Mouse (Mus musculus): Measurements from ENCODE around the gene Trim28. TPM values are rescaled to one million over a fixed set of nuclear protein-coding genes. Genes with fewer than 3 reads are reported as not detected.

Gene Trim28
- 210 and 224 TPM in 2 replicates for polyA plus RNA-seq (2014; fragmentation: Nextera tagmentation; extraction: Ambion mirVana)

- H3K4me3 ChIP-seq (ENCODE audit: control insufficient read depth in 1 of 2, insufficient read depth in 1 of 2, low read depth in 1 of 2, low read length in 2 of 2): no peak within 1 kb of the TSS
- H3K9me3 ChIP-seq (ENCODE audit: control insufficient read depth, low read length): no peaks in the 10 kb centered on the region
- no peaks in the 10 kb centered on the region; the same call in 1 of the 2 replicates for H3K36me3 ChIP-seq (ENCODE audit: control insufficient read depth, insufficient read depth, low read length)
- no peaks in the 10 kb centered on the region for H3K4me1 ChIP-seq (ENCODE audit: control insufficient read depth in 2 of 2, insufficient read depth in 2 of 2, low read length in 2 of 2)
- no peak for ATAC-seq (ENCODE audit: insufficient number of reproducible peaks, insufficient read depth, low FRiP score, low read depth)
- H3K27ac ChIP-seq (replicated peaks in 1 of 2; ENCODE audit: control insufficient read depth in 1 of 2, insufficient read depth in 1 of 2, low read depth in 2 of 2, low read length in 2 of 2): no peak within 1 kb of the TSS
- H3K27me3 ChIP-seq (ENCODE audit: control insufficient read depth, insufficient read depth, low read length): no peaks in the 10 kb centered on the region
- no peak within 1 kb of the TSS for H3K9ac ChIP-seq (ENCODE audit: low read length)
- H3K4me2 ChIP-seq (ENCODE audit: low read length): no peak within 1 kb of the TSS
- WGBS: 84% methylated on average over 3 of the region's 3 CpGs
Observed at GRCm38 (mm10) chr7:12998851-12999250, at the start of gene Trim28. Trim28 (plus strand) TSS chr7:12999114.

- H3K4me1 ChIP-seq (ENCODE audit: control insufficient read depth in 2 of 2, insufficient read depth in 2 of 2, low read length in 2 of 2): peaks cover 6 to 8% of the 10 kb centered on the region in 2 experiments
- no peaks in the 10 kb centered on the region for H3K9me3 ChIP-seq (ENCODE audit: control insufficient read depth, low read length)
- H3K4me3 ChIP-seq (ENCODE audit: control insufficient read depth in 1 of 2, insufficient read depth in 1 of 2, low read depth in 1 of 2, low read length in 2 of 2): peak overlapping the region; percentile 48 to 68
- H3K27me3 ChIP-seq (ENCODE audit: control insufficient read depth, insufficient read depth, low read length): no peaks in the 10 kb centered on the region
- peak overlapping the region; percentile 79 to 91 for H3K27ac ChIP-seq (replicated peaks in 1 of 2; ENCODE audit: control insufficient read depth in 1 of 2, insufficient read depth in 1 of 2, low read depth in 2 of 2, low read length in 2 of 2)
- H3K4me2 ChIP-seq (ENCODE audit: low read length): peak overlapping the region; percentile 83
- H3K36me3 ChIP-seq (ENCODE audit: control insufficient read depth, insufficient read depth, low read length): no peaks in the 10 kb centered on the region
- peak overlapping the region; percentile 74 for H3K9ac ChIP-seq (ENCODE audit: low read length)
- ATAC-seq (ENCODE audit: insufficient number of reproducible peaks, insufficient read depth, low FRiP score, low read depth): no peak
- WGBS: 9% methylated on average over 16 of the region's 16 CpGs
Observed at GRCm38 (mm10) chr7:12949872-12950229, 49.1 kb upstream of the Trim28 start.

- peaks cover 6% of the 10 kb centered on the region in 2 experiments for H3K4me1 ChIP-seq (ENCODE audit: control insufficient read depth in 2 of 2, insufficient read depth in 2 of 2, low read length in 2 of 2)
- H3K4me2 ChIP-seq (ENCODE audit: low read length): no peak overlapping the region
- no peak overlapping the region for H3K4me3 ChIP-seq (ENCODE audit: control insufficient read depth in 1 of 2, insufficient read depth in 1 of 2, low read depth in 1 of 2, low read length in 2 of 2)
- H3K27me3 ChIP-seq (ENCODE audit: control insufficient read depth, insufficient read depth, low read length): no peaks in the 10 kb centered on the region
- no peak overlapping the region for H3K27ac ChIP-seq (replicated peaks in 1 of 2; ENCODE audit: control insufficient read depth in 1 of 2, insufficient read depth in 1 of 2, low read depth in 2 of 2, low read length in 2 of 2)
- WGBS: 48% methylated on average over 3 of the region's 3 CpGs
- no peaks in the 10 kb centered on the region for H3K9me3 ChIP-seq (ENCODE audit: control insufficient read depth, low read length)
- no peak for ATAC-seq (ENCODE audit: insufficient number of reproducible peaks, insufficient read depth, low FRiP score, low read depth)
- no peak overlapping the region for H3K9ac ChIP-seq (ENCODE audit: low read length)
- H3K36me3 ChIP-seq (ENCODE audit: control insufficient read depth, insufficient read depth, low read length): no peaks in the 10 kb centered on the region
Observed at GRCm38 (mm10) chr7:12954896-12955295, 44.0 kb upstream of the Trim28 start.

DNA sequence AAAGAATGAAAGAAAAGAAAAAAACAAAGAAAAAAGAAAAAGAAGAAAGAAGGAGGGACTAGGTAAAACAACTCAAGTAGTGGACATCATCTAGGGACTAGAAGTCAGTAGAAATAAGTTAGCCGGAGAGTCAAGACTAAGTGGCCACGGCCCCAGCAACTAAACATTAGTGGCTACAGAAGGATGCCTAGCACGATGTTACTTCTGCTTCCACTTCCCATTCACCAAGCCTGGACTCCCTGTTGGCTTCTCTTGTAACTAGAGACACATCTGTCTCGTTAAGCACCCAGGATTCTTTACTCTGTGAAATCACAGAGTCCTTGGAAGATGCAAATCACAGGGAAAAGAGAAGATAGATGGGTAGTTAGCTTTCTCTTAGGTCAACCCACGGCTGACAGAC is 41.4 kb upstream of the Trim28 start:
- Histone ChIP-seq H3K9ac (ENCODE audit: low read length) (no peak overlapping the region), H3K27me3 (ENCODE audit: control insufficient read depth, insufficient read depth, low read length) (no peaks in the 10 kb centered on the region), H3K4me3 (ENCODE audit: control insufficient read depth in 1 of 2, insufficient read depth in 1 of 2, low read depth in 1 of 2, low read length in 2 of 2) (no peak overlapping the region), H3K36me3 (ENCODE audit: control insufficient read depth, insufficient read depth, low read length) (no peaks in the 10 kb centered on the region), H3K27ac (replicated peaks in 1 of 2; ENCODE audit: control insufficient read depth in 1 of 2, insufficient read depth in 1 of 2, low read depth in 2 of 2, low read length in 2 of 2) (no peak overlapping the region), H3K4me2 (ENCODE audit: low read length) (no peak overlapping the region), H3K4me1 (ENCODE audit: control insufficient read depth in 2 of 2, insufficient read depth in 2 of 2, low read length in 2 of 2) (no peaks in the 10 kb centered on the region), H3K9me3 (ENCODE audit: control insufficient read depth, low read length) (no peaks in the 10 kb centered on the region)
- ATAC-seq (ENCODE audit: insufficient number of reproducible peaks, insufficient read depth, low FRiP score, low read depth): no peak
- WGBS: 70% methylated on average over 5 of the region's 5 CpGs

DNA sequence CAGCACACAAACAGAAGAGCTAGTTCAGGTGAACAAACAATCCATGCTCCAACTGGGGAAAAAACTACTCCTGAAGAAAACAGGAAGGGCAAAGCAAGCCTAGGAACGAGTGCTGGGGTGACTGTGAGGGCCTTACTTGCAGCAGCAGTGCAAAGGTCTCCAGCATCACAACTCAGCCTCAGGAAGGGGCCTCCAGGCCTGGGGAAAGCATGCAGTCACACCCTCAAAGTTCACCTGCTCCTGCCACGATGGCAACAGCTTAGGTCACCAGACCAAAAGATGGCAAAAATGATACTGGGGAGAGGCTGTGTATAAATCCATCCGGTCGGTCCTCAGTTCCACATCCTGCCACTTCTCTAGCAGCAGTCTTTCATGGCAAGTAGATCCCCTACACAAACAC is 40.0 kb upstream of the Trim28 start:
- 81% methylated on average over 4 of the region's 4 CpGs for WGBS

DNA sequence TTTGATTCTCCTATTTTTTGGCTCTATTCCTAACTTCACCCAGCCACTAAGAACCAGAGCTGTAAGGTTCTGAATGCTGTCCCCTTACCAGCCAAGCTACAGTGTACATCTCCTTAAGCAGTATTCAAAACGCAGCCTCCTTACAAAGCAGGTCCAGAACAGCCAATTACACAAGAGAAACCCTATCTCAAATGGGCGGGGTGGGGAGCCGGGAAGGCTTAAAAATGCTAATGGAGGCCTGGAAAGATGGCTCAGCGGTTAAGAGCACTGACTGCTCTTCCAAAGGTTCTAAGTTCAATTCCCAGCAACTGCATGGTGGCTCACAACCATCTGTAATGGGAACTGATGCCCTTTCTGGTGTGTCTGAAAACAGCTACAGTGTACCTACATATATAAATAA is 39.2 kb upstream of the Trim28 start:
- 25% methylated on average over 4 of the region's 4 CpGs for WGBS
- no peak for ATAC-seq (ENCODE audit: insufficient number of reproducible peaks, insufficient read depth, low FRiP score, low read depth)
- no peak overlapping the region for H3K9ac ChIP-seq (ENCODE audit: low read length)

More for the DNA sequence above, 40.0 kb upstream of the Trim28 start:
- Histone ChIP-seq H3K27ac (replicated peaks in 1 of 2; ENCODE audit: control insufficient read depth in 1 of 2, insufficient read depth in 1 of 2, low read depth in 2 of 2, low read length in 2 of 2) (no peak overlapping the region), H3K9ac (ENCODE audit: low read length) (no peak overlapping the region), H3K9me3 (ENCODE audit: control insufficient read depth, low read length) (no peaks in the 10 kb centered on the region), H3K27me3 (ENCODE audit: control insufficient read depth, insufficient read depth, low read length) (no peaks in the 10 kb centered on the region), H3K4me1 (ENCODE audit: control insufficient read depth in 2 of 2, insufficient read depth in 2 of 2, low read length in 2 of 2) (no peaks in the 10 kb centered on the region), H3K36me3 (ENCODE audit: control insufficient read depth, insufficient read depth, low read length) (no peaks in the 10 kb centered on the region), H3K4me2 (ENCODE audit: low read length) (no peak overlapping the region), H3K4me3 (ENCODE audit: control insufficient read depth in 1 of 2, insufficient read depth in 1 of 2, low read depth in 1 of 2, low read length in 2 of 2) (no peak overlapping the region)
- no peak for ATAC-seq (ENCODE audit: insufficient number of reproducible peaks, insufficient read depth, low FRiP score, low read depth)

DNA sequence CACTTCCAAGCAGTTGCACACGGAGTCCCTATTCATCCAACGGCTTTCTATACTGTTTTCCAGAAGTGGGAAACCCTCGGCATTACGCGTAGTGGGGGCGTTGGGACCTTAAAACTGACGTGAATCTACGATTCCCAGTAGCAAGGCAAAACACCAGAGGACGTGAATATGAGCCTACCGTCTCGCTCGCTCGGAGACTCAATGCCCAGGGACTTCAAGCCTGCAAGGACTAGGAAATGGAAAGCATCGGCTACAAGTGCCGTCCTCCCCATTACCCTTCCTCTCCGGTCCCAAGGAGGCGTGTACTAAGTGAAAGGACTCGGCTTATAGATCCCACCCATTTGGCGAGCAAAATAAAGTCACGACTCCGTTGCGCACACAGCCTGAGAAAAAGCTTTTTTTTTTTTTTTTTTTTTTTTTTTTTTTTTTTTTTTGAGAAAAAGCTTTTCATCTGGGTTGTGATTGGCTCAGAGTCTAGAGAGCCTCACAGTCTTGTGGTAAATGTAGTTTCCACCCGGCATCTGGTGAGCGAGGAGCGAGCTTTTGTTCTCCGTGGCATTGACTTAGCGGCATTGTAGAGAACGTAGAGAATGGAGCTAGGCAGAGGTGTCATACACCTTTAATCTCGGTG is 37.3 kb upstream of the Trim28 start:
- ATAC-seq (ENCODE audit: insufficient number of reproducible peaks, insufficient read depth, low FRiP score, low read depth): peak; percentile 27; the same call in 1 of the 2 replicates
- 3% methylated on average over 29 of the region's 29 CpGs for WGBS
- H3K4me3 ChIP-seq (ENCODE audit: control insufficient read depth in 1 of 2, insufficient read depth in 1 of 2, low read depth in 1 of 2, low read length in 2 of 2): peak overlapping the region; percentile 55 to 74
- H3K4me2 ChIP-seq (ENCODE audit: low read length): peak overlapping the region; percentile 72
- no peaks in the 10 kb centered on the region for H3K9me3 ChIP-seq (ENCODE audit: control insufficient read depth, low read length)
- H3K9ac ChIP-seq (ENCODE audit: low read length): peak overlapping the region; percentile 77
- peak overlapping the region; percentile 73 to 82 for H3K27ac ChIP-seq (replicated peaks in 1 of 2; ENCODE audit: control insufficient read depth in 1 of 2, insufficient read depth in 1 of 2, low read depth in 2 of 2, low read length in 2 of 2)
- H3K4me1 ChIP-seq (ENCODE audit: control insufficient read depth in 2 of 2, insufficient read depth in 2 of 2, low read length in 2 of 2): peaks cover 5 to 6% of the 10 kb centered on the region in 2 experiments
- H3K36me3 ChIP-seq (ENCODE audit: control insufficient read depth, insufficient read depth, low read length): no peaks in the 10 kb centered on the region
- H3K27me3 ChIP-seq (ENCODE audit: control insufficient read depth, insufficient read depth, low read length): no peaks in the 10 kb centered on the region

More for the DNA sequence above, 39.2 kb upstream of the Trim28 start:
- Histone ChIP-seq H3K4me2 (ENCODE audit: low read length) (no peak overlapping the region), H3K27ac (replicated peaks in 1 of 2; ENCODE audit: control insufficient read depth in 1 of 2, insufficient read depth in 1 of 2, low read depth in 2 of 2, low read length in 2 of 2) (no peak overlapping the region), H3K9me3 (ENCODE audit: control insufficient read depth, low read length) (no peaks in the 10 kb centered on the region), H3K4me3 (ENCODE audit: control insufficient read depth in 1 of 2, insufficient read depth in 1 of 2, low read depth in 1 of 2, low read length in 2 of 2) (no peak overlapping the region), H3K4me1 (ENCODE audit: control insufficient read depth in 2 of 2, insufficient read depth in 2 of 2, low read length in 2 of 2) (no peaks in the 10 kb centered on the region), H3K27me3 (ENCODE audit: control insufficient read depth, insufficient read depth, low read length) (no peaks in the 10 kb centered on the region), H3K36me3 (ENCODE audit: control insufficient read depth, insufficient read depth, low read length) (no peaks in the 10 kb centered on the region)

DNA sequence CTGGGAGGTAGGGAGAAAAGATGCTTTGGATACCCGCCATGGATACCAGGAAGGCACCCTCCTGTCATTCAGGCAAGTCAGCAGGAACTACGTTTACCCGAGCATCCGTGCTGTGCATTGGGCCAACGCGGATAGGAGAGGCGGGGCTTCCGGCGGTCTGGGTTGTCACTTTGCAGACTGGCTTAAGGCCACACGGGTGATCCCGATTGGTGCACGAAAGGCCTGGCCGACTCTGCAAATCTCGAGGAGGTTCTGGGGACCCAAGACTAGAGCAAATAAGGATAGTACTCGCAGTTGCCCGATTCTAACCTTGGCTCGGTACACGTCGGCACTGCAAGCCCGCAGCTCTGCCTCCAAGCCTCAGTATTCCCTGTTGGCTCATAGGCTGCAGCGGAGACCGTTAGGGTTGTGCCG is 33.2 kb upstream of the Trim28 start, which contains the start of gene Zfp324:
TSS of gene Zfp324 (plus strand) at position 161 of the 414 bp plus-strand sequence.
- WGBS: under 1% methylated on average over 23 of the region's 23 CpGs
- H3K9me3 ChIP-seq (ENCODE audit: control insufficient read depth, low read length): no peaks in the 10 kb centered on the region
- H3K27ac ChIP-seq (replicated peaks in 1 of 2; ENCODE audit: control insufficient read depth in 1 of 2, insufficient read depth in 1 of 2, low read depth in 2 of 2, low read length in 2 of 2): peak within 1 kb of the TSS; percentile 86 to 87
- ATAC-seq (ENCODE audit: insufficient number of reproducible peaks, insufficient read depth, low FRiP score, low read depth): peak; percentile 83
- H3K27me3 ChIP-seq (ENCODE audit: control insufficient read depth, insufficient read depth, low read length): no peaks in the 10 kb centered on the region
- H3K4me3 ChIP-seq (ENCODE audit: control insufficient read depth in 1 of 2, insufficient read depth in 1 of 2, low read depth in 1 of 2, low read length in 2 of 2): peak within 1 kb of the TSS; percentile 92 to 95
- peaks cover 21% of the 10 kb centered on the region for H3K36me3 ChIP-seq (ENCODE audit: control insufficient read depth, insufficient read depth, low read length)
- H3K9ac ChIP-seq (ENCODE audit: low read length): peak within 1 kb of the TSS; percentile 97
- H3K4me2 ChIP-seq (ENCODE audit: low read length): peak within 1 kb of the TSS; percentile 94
- H3K4me1 ChIP-seq (ENCODE audit: control insufficient read depth in 2 of 2, insufficient read depth in 2 of 2, low read length in 2 of 2): peaks cover 5 to 16% of the 10 kb centered on the region in 2 experiments

All from heart, embryonic 14.5 days (tissue).